Mouse (Mus musculus) limb, embryonic 11.5 days (tissue): ENCODE data around the gene Rec114. TPM values are rescaled to one million over a fixed set of nuclear protein-coding genes. Genes with fewer than 3 reads are reported as not detected.

Experiments used
- ATAC-seq: fragments of 200-750 bp; cut with Nextera tagmentation; 2 replicates; pipeline ENCODE4 v1.8.0; 2017; ENCODE audit warnings: low read depth; ENCODE audit not compliant: insufficient number of reproducible peaks, low FRiP score, low TSS enrichment
- DNase-seq: peaks from one replicate; pipeline ENCODE4 v3.0.0-alpha.2; 2015; ENCODE audit warnings: low spot score
- H3K27ac ChIP-seq: fragments of 300-500 bp; sonication (generic); replicated peaks from 2 replicates; pipeline ENCODE4 v1.5.1; 2014; ENCODE audit warnings: low read depth, mild to moderate bottlenecking, low read length
- H3K27me3 ChIP-seq: fragments of 300-500 bp; sonication (generic); 2 replicates; pipeline ENCODE4 v1.6.1; 2014; ENCODE audit warnings: mild to moderate bottlenecking, low read length, mixed read lengths; ENCODE audit not compliant: control insufficient read depth, insufficient read depth
- H3K36me3 ChIP-seq: fragments of 300-500 bp; sonication (generic); 2 replicates; pipeline ENCODE4 v1.6.1; 2014; ENCODE audit warnings: mild to moderate bottlenecking, low read length, moderate library complexity, mixed read lengths; ENCODE audit not compliant: control insufficient read depth, insufficient read depth
- H3K4me1 ChIP-seq: fragments of 300-500 bp; sonication (generic); 2 replicates; pipeline ENCODE4 v1.6.1; 2014; ENCODE audit warnings: low read length, mixed read lengths; ENCODE audit not compliant: control insufficient read depth, insufficient read depth
- H3K4me2 ChIP-seq: fragments of 300-500 bp; sonication (generic); 2 replicates; pipeline ENCODE4 v1.6.1; 2014; ENCODE audit warnings: low read depth, mild to moderate bottlenecking, moderate library complexity; ENCODE audit not compliant: severe bottlenecking
- H3K4me3 ChIP-seq: fragments of 300-500 bp; sonication (generic); 2 replicates; pipeline ENCODE4 v1.5.1; 2014; ENCODE audit warnings: low read depth, low read length
- H3K9ac ChIP-seq: fragments of 300-500 bp; sonication (generic); 2 replicates; pipeline ENCODE4 v1.6.1; 2014; ENCODE audit warnings: mild to moderate bottlenecking, low read length
- H3K9me3 ChIP-seq: fragments of 300-500 bp; sonication (generic); 2 replicates; pipeline ENCODE4 v1.6.1; 2016; ENCODE audit warnings: low read length; ENCODE audit not compliant: control insufficient read depth
- WGBS: fragments of 180-500 bp; shearing (Covaris S2); extraction: QIAGEN DNeasy Blood & Tissue Kit; methylation state at CpG from one replicate; pipeline ENCODE4 v1.1.7; 2014; 5-methylcytosine and 5-hydroxymethylcytosine counted together
- polyA plus RNA-seq: library from polyadenylated mRNA; unstranded; fragments of >200 nt; fragmentation: Nextera tagmentation; extraction: Ambion mirVana; gene quantifications from 2 replicates; pipeline ENCODE4 v1.2.1, GENCODE M21; 2014

The Rec114 gene
- polyA plus RNA-seq, 1 experiment from 2014 or later: 1.4 TPM

GRCm38 (mm10) chr9:58657735-58658512 lies 85.8 kb downstream of the Rec114 start:
- ATAC-seq: no peak
- Histone ChIP-seq H3K9ac (no peak overlapping the region), H3K27ac (no peak overlapping the region), H3K4me1 (no peaks in the 10 kb centered on the region), H3K4me2 (no peak overlapping the region), H3K4me3 (no peak overlapping the region), H3K36me3 (no peaks in the 10 kb centered on the region; the same call in 1 of the 2 replicates), H3K9me3 (no peaks in the 10 kb centered on the region), H3K27me3 (no peaks in the 10 kb centered on the region)
- DNase-seq: no peak
- WGBS: 83% methylated on average over 5 of the region's 5 CpGs

- Histone ChIP-seq H3K4me3 (no peak overlapping the region), H3K36me3 (no peaks in the 10 kb centered on the region), H3K9me3 (no peaks in the 10 kb centered on the region), H3K27ac (no peak overlapping the region), H3K27me3 (no peaks in the 10 kb centered on the region), H3K9ac (no peak overlapping the region), H3K4me2 (no peak overlapping the region), H3K4me1 (no peaks in the 10 kb centered on the region)
- DNase-seq (no peak), ATAC-seq (no peak)
- 97% methylated on average over 2 of the region's 2 CpGs for WGBS
Measured at GRCm38 (mm10) chr9:58656824-58657223, 86.9 kb downstream of the Rec114 start.

- H3K27ac ChIP-seq: no peak overlapping the region
- no peaks in the 10 kb centered on the region for H3K4me1 ChIP-seq
- no peaks in the 10 kb centered on the region for H3K36me3 ChIP-seq
- ATAC-seq (no peak), DNase-seq (no peak)
- no peak overlapping the region for H3K4me2 ChIP-seq
- WGBS: 62% methylated on average over 2 of the region's 2 CpGs
- no peaks in the 10 kb centered on the region for H3K9me3 ChIP-seq
- no peak overlapping the region for H3K9ac ChIP-seq
- H3K27me3 ChIP-seq: no peaks in the 10 kb centered on the region
- H3K4me3 ChIP-seq: no peak overlapping the region
Measured at GRCm38 (mm10) chr9:58656396-58656795, 87.4 kb downstream of the Rec114 start.

GRCm38 (mm10) chr9:58654494-58654893 lies 89.3 kb downstream of the Rec114 start:
- Histone ChIP-seq H3K27ac (no peak overlapping the region), H3K4me1 (no peaks in the 10 kb centered on the region), H3K4me3 (no peak overlapping the region), H3K36me3 (no peaks in the 10 kb centered on the region), H3K4me2 (no peak overlapping the region), H3K27me3 (no peaks in the 10 kb centered on the region), H3K9me3 (no peaks in the 10 kb centered on the region), H3K9ac (no peak overlapping the region)
- 81% methylated on average over 4 of the region's 4 CpGs for WGBS
- DNase-seq (no peak), ATAC-seq (no peak)

GRCm38 (mm10) chr9:58651993-58652392 lies 91.8 kb downstream of the Rec114 start:
- 63% methylated on average over 4 of the region's 4 CpGs for WGBS
- Histone ChIP-seq H3K27ac (no peak overlapping the region), H3K4me1 (no peaks in the 10 kb centered on the region), H3K9me3 (no peaks in the 10 kb centered on the region), H3K4me3 (no peak overlapping the region), H3K27me3 (no peaks in the 10 kb centered on the region), H3K4me2 (no peak overlapping the region), H3K36me3 (no peaks in the 10 kb centered on the region), H3K9ac (no peak overlapping the region)
- DNase-seq: no peak
- no peak for ATAC-seq

- H3K4me3 ChIP-seq: no peak overlapping the region
- no peak overlapping the region for H3K27ac ChIP-seq
- no peaks in the 10 kb centered on the region for H3K4me1 ChIP-seq
- H3K36me3 ChIP-seq: no peaks in the 10 kb centered on the region
- H3K27me3 ChIP-seq: no peaks in the 10 kb centered on the region
- H3K9ac ChIP-seq: no peak overlapping the region
- ATAC-seq: no peak
- DNase-seq: no peak
- 85% methylated on average over 4 of the region's 4 CpGs for WGBS
- H3K9me3 ChIP-seq: no peaks in the 10 kb centered on the region
- H3K4me2 ChIP-seq: no peak overlapping the region
Measured at GRCm38 (mm10) chr9:58649265-58649626, 94.5 kb downstream of the Rec114 start.

GRCm38 (mm10) chr9:58648406-58649264 lies 95.1 kb downstream of the Rec114 start:
- Histone ChIP-seq H3K4me3 (no peak overlapping the region), H3K4me2 (no peak overlapping the region), H3K4me1 (no peaks in the 10 kb centered on the region), H3K9ac (no peak overlapping the region), H3K9me3 (no peaks in the 10 kb centered on the region), H3K36me3 (no peaks in the 10 kb centered on the region), H3K27ac (no peak overlapping the region), H3K27me3 (no peaks in the 10 kb centered on the region)
- no peak for DNase-seq
- ATAC-seq: no peak
- WGBS: 87% methylated on average over 6 of the region's 6 CpGs

GRCm38 (mm10) chr9:58630441-58630840 lies 113.3 kb downstream of the Rec114 start:
- WGBS: 79% methylated on average over 2 of the region's 2 CpGs
- DNase-seq (no peak), ATAC-seq (no peak)
- Histone ChIP-seq H3K9ac (no peak overlapping the region), H3K9me3 (no peaks in the 10 kb centered on the region), H3K4me3 (no peak overlapping the region), H3K27ac (no peak overlapping the region), H3K27me3 (no peaks in the 10 kb centered on the region), H3K36me3 (no peaks in the 10 kb centered on the region), H3K4me2 (no peak overlapping the region), H3K4me1 (no peaks in the 10 kb centered on the region)
